Mouse (Mus musculus): ENCODE results near the gene Cyba. TPM values are rescaled to one million over a fixed set of nuclear protein-coding genes. Genes with fewer than 3 reads are reported as not detected.

Cyba gene
- polyA plus RNA-seq, 2 experiments from 2014 or later, result 801 to 968 TPM

GRCm38 (mm10) chr8:122451161-122451703, 18.5 kb upstream of the Cyba start:
- no peak for ATAC-seq

GRCm38 (mm10) chr8:122445203-122445602, 12.5 kb upstream of the Cyba start:
- ATAC-seq, result no peak

GRCm38 (mm10) chr8:122444058-122444748, 11.5 kb upstream of the Cyba start:
- ATAC-seq, result peak; percentile 38

GRCm38 (mm10) chr8:122443262-122444006, 10.7 kb upstream of the Cyba start, which contains the start of gene Mvd:
Gene Mvd, minus strand, starts transcription at chr8:122443422.
- peak; percentile 97 for ATAC-seq

GRCm38 (mm10) chr8:122442781-122443180, 10.1 kb upstream of the Cyba start:
- ATAC-seq, result no peak

GRCm38 (mm10) chr8:122442356-122442755, 9.6 kb upstream of the Cyba start:
- ATAC-seq, result no peak

- ATAC-seq, result no peak
Measured at GRCm38 (mm10) chr8:122441326-122441725, 8.6 kb upstream of the Cyba start.

GRCm38 (mm10) chr8:122439336-122439735, 6.6 kb upstream of the Cyba start:
- no peak for ATAC-seq

- peak; percentile 72 for ATAC-seq
Measured at GRCm38 (mm10) chr8:122437708-122438331, 5.1 kb upstream of the Cyba start.

- ATAC-seq, result no peak
Measured at GRCm38 (mm10) chr8:122436586-122437125, 3.9 kb upstream of the Cyba start.

- no peak for ATAC-seq
Measured at GRCm38 (mm10) chr8:122436146-122436545, 3.4 kb upstream of the Cyba start.

- ATAC-seq, result no peak
Measured at GRCm38 (mm10) chr8:122435375-122435774, 2.6 kb upstream of the Cyba start.

- ATAC-seq, result no peak
Measured at GRCm38 (mm10) chr8:122433269-122433905, 657 bp upstream of the Cyba start.

- ATAC-seq, result peak; percentile 4
Measured at GRCm38 (mm10) chr8:122431694-122432442, 862 bp downstream of the Cyba start.

GRCm38 (mm10) chr8:122430646-122431045, 2.1 kb downstream of the Cyba start:
- no peak for ATAC-seq

- ATAC-seq, result no peak
Measured at GRCm38 (mm10) chr8:122430058-122430636, 2.6 kb downstream of the Cyba start.

GRCm38 (mm10) chr8:122428163-122428562, 4.6 kb downstream of the Cyba start:
- ATAC-seq, result no peak

GRCm38 (mm10) chr8:122427607-122428006, 5.1 kb downstream of the Cyba start:
- no peak for ATAC-seq

GRCm38 (mm10) chr8:122426145-122426544, 6.6 kb downstream of the Cyba start:
- no peak for ATAC-seq

- ATAC-seq, result no peak
Measured at GRCm38 (mm10) chr8:122423659-122424058, 9.1 kb downstream of the Cyba start.

GRCm38 (mm10) chr8:122423217-122423616, 9.5 kb downstream of the Cyba start:
- ATAC-seq, result no peak
